Mouse (Mus musculus) liver, adult 2 months (tissue): ENCODE data around the gene Nsmce3.

Source experiments
- CTCF ChIP-seq: fragments of 200-500 bp; IDR thresholded peaks from 2 replicates; pipeline ENCODE4 v1.5.1; 2011; ENCODE audit warnings: low read depth, low read length, control low read depth
- POLR2A ChIP-seq: fragments of 200-500 bp; IDR thresholded peaks from 2 replicates; pipeline ENCODE4 v1.6.1; 2011; ENCODE audit warnings: low read length, control low read depth; ENCODE audit not compliant: insufficient read depth; ENCODE audit errors: extremely low read depth

- TF ChIP-seq CTCF, result no peak
- TF ChIP-seq POLR2A, result no peak
Observed at GRCm38 (mm10) chr7:64846061-64846460, 26.7 kb downstream of the Nsmce3 start.
